Mouse (Mus musculus) hindbrain, embryonic 13.5 days (tissue): ENCODE results near the gene Pts. TPM values are rescaled to one million over a fixed set of nuclear protein-coding genes. Genes with fewer than 3 reads are reported as not detected.

Source experiments
- ATAC-seq: fragments of 200-750 bp; cut with Nextera tagmentation; 2 replicates; pipeline ENCODE4 v1.8.0; 2017; ENCODE audit warnings: moderate TSS enrichment; ENCODE audit not compliant: low FRiP score
- H3K27ac ChIP-seq: fragments of 300-500 bp; sonication (generic); 2 replicates; pipeline ENCODE4 v1.5.1; 2015; ENCODE audit warnings: inconsistent platforms, mild to moderate bottlenecking, moderate library complexity
- H3K27me3 ChIP-seq: fragments of 300-500 bp; sonication (generic); 2 replicates; pipeline ENCODE4 v1.6.1; 2015; ENCODE audit warnings: mild to moderate bottlenecking, inconsistent platforms
- H3K36me3 ChIP-seq: fragments of 300-500 bp; sonication (generic); 2 replicates; pipeline ENCODE4 v1.6.1; 2015; ENCODE audit warnings: mild to moderate bottlenecking, inconsistent platforms
- H3K4me1 ChIP-seq: fragments of 300-500 bp; sonication (generic); replicated peaks from 2 replicates; pipeline ENCODE4 v1.6.1; 2015; ENCODE audit warnings: inconsistent platforms
- H3K4me2 ChIP-seq: fragments of 300-500 bp; sonication (generic); 2 replicates; pipeline ENCODE4 v1.6.1; 2015; ENCODE audit warnings: inconsistent platforms, mild to moderate bottlenecking, moderate library complexity
- H3K4me3 ChIP-seq: fragments of 300-500 bp; sonication (generic); 2 replicates; pipeline ENCODE4 v1.5.1; 2015; ENCODE audit warnings: mild to moderate bottlenecking, inconsistent platforms
- H3K9ac ChIP-seq: fragments of 300-500 bp; sonication (generic); 2 replicates; pipeline ENCODE4 v1.6.1; 2015; ENCODE audit warnings: mild to moderate bottlenecking, inconsistent platforms
- H3K9me3 ChIP-seq: fragments of 300-500 bp; sonication (generic); 2 replicates; pipeline ENCODE4 v1.6.1; 2016; ENCODE audit warnings: inconsistent platforms
- WGBS: fragments of 180-500 bp; shearing (Covaris S2); methylation state at CpG from one replicate; pipeline ENCODE4 v1.1.7; 2015; 5-methylcytosine and 5-hydroxymethylcytosine counted together
- polyA plus RNA-seq: library from polyadenylated mRNA; unstranded; fragments of >200 nt; fragmentation: Nextera tagmentation; extraction: Ambion mirVana; gene quantifications from 2 replicates; pipeline ENCODE4 v1.2.1, GENCODE M21; 2015

Gene Pts
- polyA plus RNA-seq, 1 experiment from 2014 or later = 119 TPM

GRCm38 (mm10) chr9:50552206-50552605, 23.7 kb upstream of the Pts start:
- H3K36me3 ChIP-seq = no peaks in the 10 kb centered on the region
- H3K4me3 ChIP-seq = no peak overlapping the region
- H3K9me3 ChIP-seq = no peaks in the 10 kb centered on the region
- peaks cover 15% of the 10 kb centered on the region; the same call in 1 of the 2 replicates for H3K4me1 ChIP-seq
- H3K4me2 ChIP-seq = no peak overlapping the region
- no peak overlapping the region for H3K9ac ChIP-seq
- WGBS = 88% methylated on average over 5 of the region's 5 CpGs
- no peak overlapping the region for H3K27ac ChIP-seq
- ATAC-seq = no peak
- H3K27me3 ChIP-seq = no peaks in the 10 kb centered on the region

GRCm38 (mm10) chr9:50548936-50549335, 20.4 kb upstream of the Pts start:
- no peaks in the 10 kb centered on the region for H3K36me3 ChIP-seq
- H3K4me2 ChIP-seq = no peak overlapping the region
- no peak overlapping the region for H3K9ac ChIP-seq
- no peak overlapping the region for H3K27ac ChIP-seq
- WGBS = 80% methylated on average over 4 of the region's 4 CpGs
- H3K27me3 ChIP-seq = no peaks in the 10 kb centered on the region
- no peaks in the 10 kb centered on the region; the same call in 1 of the 2 replicates for H3K4me1 ChIP-seq
- no peak for ATAC-seq
- H3K4me3 ChIP-seq = no peak overlapping the region
- H3K9me3 ChIP-seq = no peaks in the 10 kb centered on the region

- Histone ChIP-seq H3K9me3 (no peaks in the 10 kb centered on the region), H3K27me3 (no peaks in the 10 kb centered on the region), H3K27ac (no peak overlapping the region), H3K4me2 (no peak overlapping the region), H3K36me3 (no peaks in the 10 kb centered on the region), H3K9ac (no peak overlapping the region), H3K4me3 (no peak overlapping the region), H3K4me1 (no peaks in the 10 kb centered on the region)
- WGBS = 69% methylated on average over 5 of the region's 5 CpGs
- no peak for ATAC-seq
Measured at GRCm38 (mm10) chr9:50547859-50548478, 19.4 kb upstream of the Pts start.

- H3K36me3 ChIP-seq = no peaks in the 10 kb centered on the region
- no peak overlapping the region for H3K4me2 ChIP-seq
- no peaks in the 10 kb centered on the region for H3K4me1 ChIP-seq
- ATAC-seq = no peak
- H3K27ac ChIP-seq = no peak overlapping the region
- 79% methylated on average over 9 of the region's 9 CpGs for WGBS
- no peak overlapping the region for H3K9ac ChIP-seq
- H3K27me3 ChIP-seq = no peaks in the 10 kb centered on the region
- no peaks in the 10 kb centered on the region for H3K9me3 ChIP-seq
- H3K4me3 ChIP-seq = no peak overlapping the region
Measured at GRCm38 (mm10) chr9:50542401-50542800, 13.9 kb upstream of the Pts start.

DNA sequence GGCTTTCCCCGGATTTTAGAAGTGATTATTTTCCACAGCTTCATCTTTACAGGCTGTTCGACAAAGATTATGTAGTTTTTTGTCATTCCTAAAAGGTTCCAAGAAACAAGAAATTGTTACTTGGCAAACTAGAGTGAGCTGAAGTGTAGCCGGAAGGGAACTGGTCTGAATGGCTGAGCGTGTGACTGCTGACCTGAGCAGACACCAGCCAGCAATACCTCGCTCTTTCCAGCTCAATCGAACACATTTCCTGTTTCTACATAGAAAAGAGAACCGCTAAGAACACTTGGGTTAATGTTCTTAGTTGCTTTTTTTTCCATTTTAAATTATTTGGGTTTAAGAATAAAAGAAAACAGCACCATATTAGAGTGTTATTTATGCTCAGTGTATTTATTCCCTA, 11.6 kb upstream of the Pts start:
- Histone ChIP-seq H3K4me1 (no peaks in the 10 kb centered on the region), H3K9ac (no peak overlapping the region), H3K4me3 (no peak overlapping the region), H3K27ac (no peak overlapping the region), H3K36me3 (no peaks in the 10 kb centered on the region), H3K4me2 (no peak overlapping the region), H3K9me3 (no peaks in the 10 kb centered on the region), H3K27me3 (no peaks in the 10 kb centered on the region)
- ATAC-seq = no peak
- 79% methylated on average over 7 of the region's 7 CpGs for WGBS

DNA sequence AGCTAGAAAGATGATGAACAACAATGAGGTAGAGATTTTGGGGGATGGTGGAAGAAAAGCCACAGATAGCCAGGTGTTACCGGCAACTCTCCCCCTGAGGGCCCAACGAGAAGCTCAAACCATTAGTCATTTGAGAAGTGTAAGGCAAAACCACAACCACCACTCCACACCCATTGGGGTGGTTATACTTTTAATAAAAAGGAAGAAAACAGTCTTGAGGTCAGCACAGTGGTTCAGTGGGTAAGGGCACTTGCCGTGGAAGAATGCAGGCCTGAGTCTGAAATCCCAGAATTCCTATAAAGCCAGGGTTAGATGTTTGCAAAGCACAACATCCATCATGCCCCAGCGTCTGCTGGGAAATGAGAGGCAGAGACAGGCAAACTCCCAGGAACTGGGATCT, 8.8 kb upstream of the Pts start:
- Histone ChIP-seq H3K4me3 (no peak overlapping the region), H3K36me3 (no peaks in the 10 kb centered on the region), H3K9me3 (no peaks in the 10 kb centered on the region), H3K4me1 (no peaks in the 10 kb centered on the region), H3K27me3 (no peaks in the 10 kb centered on the region), H3K27ac (no peak overlapping the region), H3K9ac (no peak overlapping the region), H3K4me2 (no peak overlapping the region)
- no peak for ATAC-seq
- 85% methylated on average over 4 of the region's 4 CpGs for WGBS

GRCm38 (mm10) chr9:50536603-50537135, 8.1 kb upstream of the Pts start:
- no peak overlapping the region for H3K27ac ChIP-seq
- WGBS = 85% methylated on average over 7 of the region's 7 CpGs
- no peak for ATAC-seq
- H3K36me3 ChIP-seq = no peaks in the 10 kb centered on the region
- H3K9ac ChIP-seq = no peak overlapping the region
- no peaks in the 10 kb centered on the region for H3K27me3 ChIP-seq
- H3K4me3 ChIP-seq = no peak overlapping the region
- no peak overlapping the region for H3K4me2 ChIP-seq
- H3K9me3 ChIP-seq = no peaks in the 10 kb centered on the region
- no peaks in the 10 kb centered on the region for H3K4me1 ChIP-seq

DNA sequence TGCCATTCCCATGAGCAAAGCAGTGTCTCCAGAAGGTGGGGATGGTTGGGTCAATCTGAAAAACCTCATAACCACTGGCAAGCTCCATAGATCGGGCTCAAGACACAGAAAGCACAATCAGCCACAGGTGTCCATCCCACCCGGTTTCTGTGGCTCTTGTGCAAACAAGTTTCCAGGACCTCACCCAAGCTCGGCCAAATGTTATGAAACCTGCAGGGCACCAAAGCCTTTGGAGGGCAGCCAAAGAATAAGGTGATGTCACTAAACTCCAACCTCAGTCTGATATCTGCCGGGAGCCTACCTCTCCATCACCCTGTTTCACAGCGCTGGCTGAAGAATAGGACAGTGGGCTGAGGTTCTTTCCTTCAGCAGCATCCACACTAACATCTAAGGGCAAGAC, 7.4 kb upstream of the Pts start:
- Histone ChIP-seq H3K4me2 (no peak overlapping the region), H3K9ac (no peak overlapping the region), H3K36me3 (no peaks in the 10 kb centered on the region), H3K4me1 (no peaks in the 10 kb centered on the region), H3K27ac (no peak overlapping the region), H3K27me3 (no peaks in the 10 kb centered on the region), H3K4me3 (no peak overlapping the region), H3K9me3 (no peaks in the 10 kb centered on the region)
- ATAC-seq = no peak
- 92% methylated on average over 5 of the region's 5 CpGs for WGBS

- Histone ChIP-seq H3K36me3 (no peaks in the 10 kb centered on the region), H3K27ac (no peak overlapping the region), H3K27me3 (no peaks in the 10 kb centered on the region), H3K4me2 (no peak overlapping the region), H3K4me3 (no peak overlapping the region), H3K9ac (no peak overlapping the region), H3K4me1 (no peaks in the 10 kb centered on the region), H3K9me3 (no peaks in the 10 kb centered on the region)
- no peak for ATAC-seq
- 87% methylated on average over 3 of the region's 3 CpGs for WGBS
Measured at GRCm38 (mm10) chr9:50533791-50534190, 5.3 kb upstream of the Pts start.

DNA sequence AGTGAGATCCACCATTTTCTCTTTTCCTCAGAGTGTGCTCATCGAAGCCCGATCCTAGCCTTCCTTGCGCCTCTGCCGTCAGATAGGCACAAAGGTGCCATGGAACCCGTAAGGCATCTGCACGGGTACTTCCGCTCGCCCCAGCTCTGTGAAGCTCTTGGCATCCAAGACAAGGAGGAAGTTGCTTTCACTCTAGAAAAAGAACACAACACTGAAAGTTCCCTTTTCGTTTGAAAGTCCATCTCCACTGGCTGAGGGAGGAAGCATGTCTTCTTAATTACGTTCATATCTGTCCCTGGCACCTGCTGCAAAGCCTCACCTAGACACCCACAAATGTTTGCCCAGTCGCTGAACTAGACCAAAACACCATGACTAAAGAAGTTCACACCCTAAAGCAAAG, 4.8 kb upstream of the Pts start:
- H3K36me3 ChIP-seq = no peaks in the 10 kb centered on the region
- 89% methylated on average over 11 of the region's 11 CpGs for WGBS
- H3K4me3 ChIP-seq = no peak overlapping the region
- ATAC-seq = no peak
- H3K4me2 ChIP-seq = no peak overlapping the region
- H3K9me3 ChIP-seq = no peaks in the 10 kb centered on the region
- no peaks in the 10 kb centered on the region for H3K4me1 ChIP-seq
- H3K27me3 ChIP-seq = no peaks in the 10 kb centered on the region
- H3K27ac ChIP-seq = no peak overlapping the region
- H3K9ac ChIP-seq = no peak overlapping the region

- Histone ChIP-seq H3K27me3 (no peaks in the 10 kb centered on the region), H3K4me1 (peaks cover 17% of the 10 kb centered on the region), H3K4me3 (no peak overlapping the region), H3K9me3 (no peaks in the 10 kb centered on the region), H3K4me2 (no peak overlapping the region), H3K27ac (peak overlapping the region; percentile 30; the same call in 1 of the 2 replicates), H3K9ac (no peak overlapping the region), H3K36me3 (no peaks in the 10 kb centered on the region)
- ATAC-seq = no peak
- WGBS = 43% methylated on average over 2 of the region's 2 CpGs
Measured at GRCm38 (mm10) chr9:50530890-50531289, 2.4 kb upstream of the Pts start.

- no peaks in the 10 kb centered on the region for H3K9me3 ChIP-seq
- peak overlapping the region; percentile 62 for H3K4me2 ChIP-seq
- H3K9ac ChIP-seq = peak overlapping the region; percentile 77
- H3K4me3 ChIP-seq = peak overlapping the region; percentile 68
- no peak overlapping the region for H3K27ac ChIP-seq
- ATAC-seq = peak; percentile 23; the same call in 1 of the 2 replicates
- peaks cover 17% of the 10 kb centered on the region for H3K4me1 ChIP-seq
- H3K36me3 ChIP-seq = peaks cover 10% of the 10 kb centered on the region
- no peaks in the 10 kb centered on the region for H3K27me3 ChIP-seq
- 48% methylated on average over 7 of the region's 7 CpGs for WGBS
Measured at GRCm38 (mm10) chr9:50527860-50528259, 664 bp downstream of the Pts start.

- H3K27me3 ChIP-seq = no peaks in the 10 kb centered on the region
- 91% methylated on average over 5 of the region's 5 CpGs for WGBS
- H3K4me3 ChIP-seq = no peak overlapping the region
- no peak overlapping the region for H3K27ac ChIP-seq
- no peak overlapping the region for H3K4me2 ChIP-seq
- H3K9ac ChIP-seq = no peak overlapping the region; the same call in 1 of the 2 replicates
- H3K4me1 ChIP-seq = peaks cover 17% of the 10 kb centered on the region
- H3K9me3 ChIP-seq = no peaks in the 10 kb centered on the region
- ATAC-seq = no peak
- H3K36me3 ChIP-seq = peaks cover 20% of the 10 kb centered on the region
Measured at GRCm38 (mm10) chr9:50525585-50525984, 2.9 kb downstream of the Pts start.
